Mouse (Mus musculus) myocyte (in vitro differentiated cells): ENCODE data around the gene Mmp24.

Experiments used
- MAX ChIP-seq: IDR thresholded peaks from one replicate; pipeline ENCODE4 v1.6.1; 2011; ENCODE audit warnings: low read depth, mild to moderate bottlenecking, control low read depth
- MYOG ChIP-seq, 3 experiments: IDR thresholded peaks; one replicate each; pipeline ENCODE4 v1.6.1; 2011; ENCODE audit warnings: control low read depth in 2 of 3, low read depth in 2 of 3, mild to moderate bottlenecking in 2 of 3; ENCODE audit not compliant: insufficient read length in 2 of 3, control insufficient read depth in 1 of 3, insufficient read depth in 1 of 3
- POLR2A ChIP-seq: IDR thresholded peaks from one replicate; pipeline ENCODE4 v1.6.1; 2011; ENCODE audit warnings: low read depth, mild to moderate bottlenecking, control low read depth, moderate library complexity; ENCODE audit not compliant: insufficient read length
- POLR2AphosphoS2 ChIP-seq: IDR thresholded peaks from one replicate; pipeline ENCODE4 v1.6.1; 2011; ENCODE audit warnings: low read depth, control low read depth; ENCODE audit not compliant: insufficient read length
- TCF12 ChIP-seq: IDR thresholded peaks from one replicate; pipeline ENCODE4 v1.6.1; 2011; ENCODE audit warnings: mild to moderate bottlenecking, control low read depth; ENCODE audit not compliant: poor library complexity, insufficient read depth, severe bottlenecking
- TCF3 ChIP-seq: IDR thresholded peaks from one replicate; pipeline ENCODE4 v1.6.1; 2011; ENCODE audit warnings: low read depth, control low read depth; ENCODE audit not compliant: insufficient read length
- USF1 ChIP-seq: IDR thresholded peaks from one replicate; pipeline ENCODE4 v1.6.1; 2011; ENCODE audit warnings: low read depth, mild to moderate bottlenecking, control low read depth, moderate library complexity

GRCm38 (mm10) chr2:155784534-155784933, 9.4 kb downstream of the Mmp24 start:
- no peak for TF ChIP-seq POLR2A
- no peak for TF ChIP-seq MAX
- TF ChIP-seq USF1: no peak
- TF ChIP-seq MYOG (IDR thresholded peaks at IDR 0.05; ENCODE audit: control insufficient read depth in 1 of 3, insufficient read depth in 1 of 3, insufficient read length in 2 of 3, low read depth in 2 of 3): no peak
- no peak for TF ChIP-seq TCF3
- TF ChIP-seq POLR2AphosphoS2: no peak
- TF ChIP-seq TCF12: no peak
